8 mouse cellular contexts compared by ENCODE assay signal in genomic region chr17:43016371-43017331, GRCm38 (mm10). TPM values are rescaled to one million over a fixed set of nuclear protein-coding genes. Genes with fewer than 3 reads are reported as not detected.
DNase-seq lines count a peak whose midpoint lies in the region; ATAC-seq and TF ChIP-seq lines count a peak whose summit lies in the region.

Tnfrsf21 (plus strand) TSS chr17:43016555.

- no peaks in the 10 kb centered on the region for H3K9me3 ChIP-seq in forebrain, embryonic 12.5 days
- H3K9me3 ChIP-seq in heart, embryonic 16.5 days (replicated peaks; ENCODE audit: control insufficient read depth, low read length) = no peaks in the 10 kb centered on the region
- no peaks in the 10 kb centered on the region for H3K9me3 ChIP-seq in liver, embryonic 14.5 days (ENCODE audit: control insufficient read depth, low read length)
- no peaks in the 10 kb centered on the region for H3K9me3 ChIP-seq in stomach, embryonic 15.5 days

- peak within 1 kb of the TSS; percentile 89 for H3K27ac ChIP-seq in forebrain, embryonic 12.5 days
- H3K27ac ChIP-seq in heart, embryonic 16.5 days (ENCODE audit: low read length) = peak within 1 kb of the TSS; percentile 33; the same call in 1 of the 2 replicates
- H3K27ac ChIP-seq in liver, embryonic 14.5 days = peak within 1 kb of the TSS; percentile 71
- peak within 1 kb of the TSS; percentile 55 for H3K27ac ChIP-seq in stomach, embryonic 15.5 days

- peak within 1 kb of the TSS; percentile 82 for H3K9ac ChIP-seq in forebrain, embryonic 12.5 days
- peak within 1 kb of the TSS; percentile 68 for H3K9ac ChIP-seq in heart, embryonic 16.5 days (ENCODE audit: low read length)
- peak within 1 kb of the TSS; percentile 95 for H3K9ac ChIP-seq in liver, embryonic 14.5 days (replicated peaks)
- H3K9ac ChIP-seq in stomach, embryonic 15.5 days = peak within 1 kb of the TSS; percentile 59

- under 1% methylated on average over 78 of the region's 80 CpGs for WGBS in forebrain, embryonic 12.5 days
- WGBS in heart, embryonic 16.5 days = under 1% methylated on average over 79 of the region's 80 CpGs
- under 1% methylated on average over 79 of the region's 80 CpGs for WGBS in liver, embryonic 14.5 days (ENCODE audit: insufficient replicate concordance)
- WGBS in stomach, embryonic 15.5 days = under 1% methylated on average over 80 of the region's 80 CpGs

- DNase-seq in kidney, postnatal 36 days = peak; percentile 94 to 96
- peak; percentile 88 to 89 (median 88) for DNase-seq in liver, embryonic 14.5 days (ENCODE audit: low read depth in 3 of 3, low spot score in 3 of 3)
- DNase-seq in neural tube, embryonic 10.5 days (ENCODE audit: extremely low spot score, low spot score) = peak; percentile 94

- no peaks in the 10 kb centered on the region for H3K27me3 ChIP-seq in forebrain, embryonic 12.5 days
- H3K27me3 ChIP-seq in heart, embryonic 16.5 days (ENCODE audit: control insufficient read depth, insufficient read depth, low read length) = peaks cover 9% of the 10 kb centered on the region; the same call in 1 of the 2 replicates
- 0 out of 2 replicates have a peak, but pooled peaks cover 3% of the 10 kb centered on the region for H3K27me3 ChIP-seq in liver, embryonic 14.5 days (ENCODE audit: control insufficient read depth, insufficient read depth, low read length)
- H3K27me3 ChIP-seq in stomach, embryonic 15.5 days (replicated peaks) = no peaks in the 10 kb centered on the region

- H3K4me3 ChIP-seq in forebrain, embryonic 12.5 days (replicated peaks) = peak within 1 kb of the TSS; percentile 75
- peak within 1 kb of the TSS; percentile 60 for H3K4me3 ChIP-seq in heart, embryonic 16.5 days (ENCODE audit: low read length)
- H3K4me3 ChIP-seq in liver, embryonic 14.5 days (ENCODE audit: insufficient read depth in 1 of 2, low read depth in 2 of 2, low read length in 2 of 2) = peak within 1 kb of the TSS; percentile 77 to 85
- peak within 1 kb of the TSS; percentile 66 for H3K4me3 ChIP-seq in stomach, embryonic 15.5 days (replicated peaks)

- peak within 1 kb of the TSS; percentile 72 for H3K4me2 ChIP-seq in forebrain, embryonic 12.5 days
- H3K4me2 ChIP-seq in heart, embryonic 16.5 days (ENCODE audit: low read depth, low read length) = peak within 1 kb of the TSS; percentile 80
- H3K4me2 ChIP-seq in liver, embryonic 14.5 days (ENCODE audit: low read depth) = peak within 1 kb of the TSS; percentile 82
- H3K4me2 ChIP-seq in stomach, embryonic 15.5 days = peak within 1 kb of the TSS; percentile 94

- peak; percentile 93 for TF ChIP-seq CTCF in liver, embryonic 14.5 days (IDR thresholded peaks at IDR 0.05; ENCODE audit: low read depth)

- peaks cover 9% of the 10 kb centered on the region for H3K4me1 ChIP-seq in forebrain, embryonic 12.5 days
- peaks cover 3% of the 10 kb centered on the region; the same call in 1 of the 2 replicates for H3K4me1 ChIP-seq in heart, embryonic 16.5 days (ENCODE audit: control insufficient read depth, insufficient read depth, low read length)
- peaks cover 2 to 13% of the 10 kb centered on the region in 2 experiments for H3K4me1 ChIP-seq in liver, embryonic 14.5 days (replicated peaks; ENCODE audit: control insufficient read depth in 2 of 2, insufficient read depth in 2 of 2, low read length in 1 of 2)
- H3K4me1 ChIP-seq in stomach, embryonic 15.5 days = no peaks in the 10 kb centered on the region

- H3K36me3 ChIP-seq in forebrain, embryonic 12.5 days (replicated peaks) = peaks cover 8% of the 10 kb centered on the region; the same call in 1 of the 2 replicates
- no peaks in the 10 kb centered on the region for H3K36me3 ChIP-seq in heart, embryonic 16.5 days (ENCODE audit: control insufficient read depth, insufficient read depth)
- H3K36me3 ChIP-seq in liver, embryonic 14.5 days (replicated peaks; ENCODE audit: control insufficient read depth, insufficient read depth, low read depth) = peaks cover 15% of the 10 kb centered on the region
- H3K36me3 ChIP-seq in stomach, embryonic 15.5 days = no peaks in the 10 kb centered on the region

- peak; percentile 47 for ATAC-seq in CD4-positive, CD25-positive, alpha-beta regulatory T cell, adult 4 months
- ATAC-seq in cerebellum, adult (ENCODE audit: insufficient number of reproducible peaks, low FRiP score, low TSS enrichment) = peak; percentile 96
- peak; percentile 95 for ATAC-seq in forebrain, embryonic 12.5 days (ENCODE audit: low FRiP score)
- ATAC-seq in heart, embryonic 16.5 days (replicated peaks; ENCODE audit: extremely low read depth, insufficient read depth, low FRiP score) = peak; percentile 92
- peak; percentile 85 for ATAC-seq in liver, embryonic 14.5 days (ENCODE audit: insufficient read depth)
- peak; percentile 90 for ATAC-seq in stomach, embryonic 15.5 days (ENCODE audit: insufficient read depth, low FRiP score, low read depth)

- TF ChIP-seq EP300 in liver, embryonic 14.5 days (IDR thresholded peaks at IDR 0.05; ENCODE audit: low read depth) = no peak

RNA-seq across cellular contexts. Expression of gene Tnfrsf21, which starts in this region (rescaled TPM):
- under 1 TPM in 1 of 2 experiments, not detected in 1; 0.32 TPM for polyA plus RNA-seq in CD4-positive, CD25-positive, alpha-beta regulatory T cell, adult 4 months (2017; shearing (Covaris generic))
- 39.0 and 41.0 TPM in 2 replicates for polyA plus RNA-seq in forebrain, embryonic 12.5 days (2016; fragmentation: Nextera tagmentation; extraction: Ambion mirVana)
- polyA plus RNA-seq in heart, embryonic 16.5 days (2015; fragmentation: Nextera tagmentation; extraction: Ambion mirVana) = 11.4 and 12.5 TPM in 2 replicates
- 16.7 and 17.0 TPM in 2 replicates for polyA plus RNA-seq in liver, embryonic 14.5 days (2012; rRNA removed)
- polyA plus RNA-seq in liver, embryonic 14.5 days (2014; fragmentation: Nextera tagmentation; extraction: Ambion mirVana) = 21.2 and 23.9 TPM in 2 replicates
- polyA plus RNA-seq in stomach, embryonic 15.5 days (2015; fragmentation: Nextera tagmentation; extraction: Ambion mirVana) = 30.9 and 31.2 TPM in 2 replicates

Comparison
In these comparisons a context has a peak if more than half of its experiments do, and no peak if none do; other contexts are left out.
1. Peak in every context shown above with its lines: DNase-seq, ATAC-seq, H3K4me3 ChIP-seq and H3K27ac ChIP-seq.
2. Peak in ATAC-seq in CD4-positive, CD25-positive, alpha-beta regulatory T cell, adult 4 months; RNA of the gene not detected or under 1 TPM.
3. H3K27ac ChIP-seq: peak in every context shown above with its lines; median percentile 89 in forebrain, embryonic 12.5 days; 71 in liver, embryonic 14.5 days; 55 in stomach, embryonic 15.5 days; 33 in heart, embryonic 16.5 days.